Mouse (Mus musculus) CH12.LX (cell line): ENCODE measurements at regions not wholly inside any gene's neighbourhood (a gene's known extent, or its start where the extent isn't known, plus 50 kb on each side); places are given as distances from the start of the nearest gene placed in this dataset.

Experiments
- CHD2 ChIP-seq: IDR thresholded peaks from 2 replicates; pipeline ENCODE4 v1.6.1; 2011; ENCODE audit warnings: low read length, improper control_type of control experiment
- CTCF ChIP-seq, 2 experiments: IDR thresholded peaks in 1 of 2; conservative IDR thresholded peaks in 1 of 2; 2 replicates each; pipeline ENCODE4 v1.5.1; 2011 to 2012; ENCODE audit warnings: low read depth in 2 of 2, low read length in 2 of 2, improper control_type of control experiment in 1 of 2, inconsistent platforms in 1 of 2, mild to moderate bottlenecking in 1 of 2, moderate library complexity in 1 of 2
- E2F4 ChIP-seq: IDR thresholded peaks from 2 replicates; pipeline ENCODE4 v1.6.1; 2011; ENCODE audit warnings: low read depth, low read length, improper control_type of control experiment; ENCODE audit not compliant: insufficient replicate concordance
- EP300 ChIP-seq: IDR thresholded peaks from 2 replicates; pipeline ENCODE4 v1.6.1; 2011; ENCODE audit warnings: low read length, improper control_type of control experiment
- GABPA ChIP-seq: IDR thresholded peaks from 2 replicates; pipeline ENCODE4 v1.6.1; 2012; ENCODE audit warnings: low read depth, low read length, improper control_type of control experiment, inconsistent platforms; ENCODE audit not compliant: insufficient replicate concordance
- MEF2A ChIP-seq: IDR thresholded peaks from 2 replicates; pipeline ENCODE4 v1.6.1; 2014; ENCODE audit warnings: low read depth, mild to moderate bottlenecking, inconsistent platforms, low read length, improper control_type of control experiment, borderline replicate concordance
- POLR2A ChIP-seq: IDR thresholded peaks from 2 replicates; pipeline ENCODE4 v1.6.1; 2011; ENCODE audit warnings: low read depth, mild to moderate bottlenecking, improper control_type of control experiment, low read length
- RAD21 ChIP-seq: IDR thresholded peaks from 2 replicates; pipeline ENCODE4 v1.6.1; 2011; ENCODE audit warnings: low read depth, mild to moderate bottlenecking, low read length, improper control_type of control experiment, moderate library complexity
- RCOR1 ChIP-seq: conservative IDR thresholded peaks from 2 replicates; pipeline ENCODE4 v1.6.1; 2012; ENCODE audit warnings: low read depth, mild to moderate bottlenecking, inconsistent platforms, low read length, improper control_type of control experiment
- USF1 ChIP-seq: IDR thresholded peaks from 2 replicates; pipeline ENCODE4 v1.6.1; 2014; ENCODE audit warnings: low read depth, mild to moderate bottlenecking, inconsistent platforms, low read length, improper control_type of control experiment
- ZMIZ1 ChIP-seq: IDR thresholded peaks from 2 replicates; pipeline ENCODE4 v1.6.1; 2012; ENCODE audit warnings: low read depth, mild to moderate bottlenecking, inconsistent platforms, low read length, improper control_type of control experiment

- no peak for TF ChIP-seq CTCF (conservative IDR thresholded peaks at IDR 0.05 in 1 of 2, IDR thresholded peaks at IDR 0.05 in 1 of 2; ENCODE audit: low read depth in 2 of 2, low read length in 2 of 2)
- TF ChIP-seq ZMIZ1: no peak
- TF ChIP-seq EP300: no peak
- no peak for TF ChIP-seq MEF2A
- TF ChIP-seq POLR2A: no peak
- no peak for TF ChIP-seq GABPA
- no peak for TF ChIP-seq E2F4
- no peak for TF ChIP-seq CHD2
- no peak for TF ChIP-seq RAD21
- no peak for TF ChIP-seq RCOR1
- TF ChIP-seq USF1: no peak
Observed at GRCm38 (mm10) chr15:13360741-13361140, 187.3 kb upstream of the Cdh6 start.
